Mouse (Mus musculus) kidney, postnatal 4 days (tissue): ENCODE results near the gene Tsc22d1.

Experiments used
- DNase-seq, 2 experiments: peaks; one replicate each; pipeline ENCODE4 v3.0.0; 2021; ENCODE audit warnings: mixed read lengths in 2 of 2

Tsc22d1 gene

GRCm38 (mm10) chr14:76414862-76415780, at the start of gene Tsc22d1:
Gene Tsc22d1, plus strand, starts transcription at chr14:76414961.
- DNase-seq, result peak in 1 of 2 experiments; percentile 69

- no peak for DNase-seq
Observed at GRCm38 (mm10) chr14:76373638-76374037, 41.1 kb upstream of the Tsc22d1 start.

- no peak for DNase-seq
Observed at GRCm38 (mm10) chr14:76374601-76375000, 40.2 kb upstream of the Tsc22d1 start.

- no peak for DNase-seq
Observed at GRCm38 (mm10) chr14:76376561-76376960, 38.2 kb upstream of the Tsc22d1 start.

GRCm38 (mm10) chr14:76379411-76379810, 35.4 kb upstream of the Tsc22d1 start:
- no peak for DNase-seq

GRCm38 (mm10) chr14:76388025-76388424, 26.7 kb upstream of the Tsc22d1 start:
- DNase-seq, result no peak

- DNase-seq, result no peak
Observed at GRCm38 (mm10) chr14:76398251-76398650, 16.5 kb upstream of the Tsc22d1 start.

- DNase-seq, result no peak
Observed at GRCm38 (mm10) chr14:76402574-76402973, 12.2 kb upstream of the Tsc22d1 start.

GRCm38 (mm10) chr14:76409111-76409510, 5.7 kb upstream of the Tsc22d1 start:
- no peak for DNase-seq

GRCm38 (mm10) chr14:76413773-76414121, 1.0 kb upstream of the Tsc22d1 start:
- no peak for DNase-seq

GRCm38 (mm10) chr14:76414122-76414861, 469 bp upstream of the Tsc22d1 start:
- peak; percentile 98 to 99 for DNase-seq

GRCm38 (mm10) chr14:76415781-76416301, 1.1 kb downstream of the Tsc22d1 start:
- DNase-seq, result peak; percentile 58 to 72

- no peak for DNase-seq
Observed at GRCm38 (mm10) chr14:76416366-76417040, 1.7 kb downstream of the Tsc22d1 start.

- DNase-seq, result no peak
Observed at GRCm38 (mm10) chr14:76417346-76417745, 2.6 kb downstream of the Tsc22d1 start.

GRCm38 (mm10) chr14:76420726-76421125, 6.0 kb downstream of the Tsc22d1 start:
- peak in 1 of 2 experiments; percentile 29 for DNase-seq

- DNase-seq, result no peak
Observed at GRCm38 (mm10) chr14:76421162-76421561, 6.4 kb downstream of the Tsc22d1 start.

- no peak for DNase-seq
Observed at GRCm38 (mm10) chr14:76425422-76425821, 10.7 kb downstream of the Tsc22d1 start.

- DNase-seq, result no peak
Observed at GRCm38 (mm10) chr14:76425986-76426530, 11.3 kb downstream of the Tsc22d1 start.

- DNase-seq, result no peak
Observed at GRCm38 (mm10) chr14:76428855-76429254, 14.1 kb downstream of the Tsc22d1 start.

GRCm38 (mm10) chr14:76431918-76432317, 17.2 kb downstream of the Tsc22d1 start:
- DNase-seq, result no peak

GRCm38 (mm10) chr14:76432369-76432768, 17.6 kb downstream of the Tsc22d1 start:
- DNase-seq, result no peak

- DNase-seq, result no peak
Observed at GRCm38 (mm10) chr14:76432816-76433215, 18.1 kb downstream of the Tsc22d1 start.

- no peak for DNase-seq
Observed at GRCm38 (mm10) chr14:76442160-76442559, 27.4 kb downstream of the Tsc22d1 start.
